Mouse (Mus musculus) midbrain, embryonic 13.5 days (tissue): ENCODE results near the gene Olfr523. TPM values are rescaled to one million over a fixed set of nuclear protein-coding genes. Genes with fewer than 3 reads are reported as not detected.

Experiments
- ATAC-seq: fragments of 200-750 bp; cut with Nextera tagmentation; 2 replicates; pipeline ENCODE4 v1.8.0; 2017; ENCODE audit warnings: mild to moderate bottlenecking, moderate TSS enrichment, moderate library complexity
- H3K27ac ChIP-seq: fragments of 300-500 bp; sonication (generic); 2 replicates; pipeline ENCODE4 v1.5.1; 2015; ENCODE audit warnings: inconsistent platforms, mild to moderate bottlenecking, moderate library complexity
- H3K27me3 ChIP-seq: fragments of 300-500 bp; sonication (generic); 2 replicates; pipeline ENCODE4 v1.6.1; 2015; ENCODE audit warnings: mild to moderate bottlenecking, inconsistent platforms
- H3K36me3 ChIP-seq: fragments of 300-500 bp; sonication (generic); 2 replicates; pipeline ENCODE4 v1.6.1; 2015; ENCODE audit warnings: mild to moderate bottlenecking, inconsistent platforms
- H3K4me1 ChIP-seq: fragments of 300-500 bp; sonication (generic); replicated peaks from 2 replicates; pipeline ENCODE4 v1.6.1; 2015; ENCODE audit warnings: inconsistent platforms
- H3K4me2 ChIP-seq: fragments of 300-500 bp; sonication (generic); replicated peaks from 2 replicates; pipeline ENCODE4 v1.6.1; 2015; ENCODE audit warnings: moderate library complexity, mild to moderate bottlenecking, inconsistent platforms
- H3K4me3 ChIP-seq: fragments of 300-500 bp; sonication (generic); replicated peaks from 2 replicates; pipeline ENCODE4 v1.5.1; 2015; ENCODE audit warnings: mild to moderate bottlenecking, inconsistent platforms
- H3K9ac ChIP-seq: fragments of 300-500 bp; sonication (generic); replicated peaks from 2 replicates; pipeline ENCODE4 v1.6.1; 2015; ENCODE audit warnings: mild to moderate bottlenecking, inconsistent platforms
- H3K9me3 ChIP-seq: fragments of 300-500 bp; sonication (generic); 2 replicates; pipeline ENCODE4 v1.6.1; 2016; ENCODE audit warnings: mild to moderate bottlenecking, inconsistent platforms
- WGBS: fragments of 180-500 bp; shearing (Covaris S2); methylation state at CpG from one replicate; pipeline ENCODE4 v1.1.7; 2015; 5-methylcytosine and 5-hydroxymethylcytosine counted together
- polyA plus RNA-seq: library from polyadenylated mRNA; unstranded; fragments of >200 nt; fragmentation: Nextera tagmentation; extraction: Ambion mirVana; gene quantifications from 2 replicates; pipeline ENCODE4 v1.2.1, GENCODE M21; 2015

Olfr523 gene
- polyA plus RNA-seq, 1 experiment from 2014 or later = not detected

GRCm38 (mm10) chr7:140141350-140141749, 31.7 kb upstream of the Olfr523 start:
- Histone ChIP-seq H3K4me3 (no peak overlapping the region), H3K36me3 (no peaks in the 10 kb centered on the region; the same call in 1 of the 2 replicates), H3K27me3 (no peaks in the 10 kb centered on the region), H3K4me1 (peaks cover 15% of the 10 kb centered on the region), H3K4me2 (no peak overlapping the region), H3K27ac (no peak overlapping the region), H3K9me3 (no peaks in the 10 kb centered on the region), H3K9ac (no peak overlapping the region)
- no peak for ATAC-seq
- WGBS = 5% methylated on average over 14 of the region's 14 CpGs

- peaks cover 9% of the 10 kb centered on the region for H3K36me3 ChIP-seq
- 82% methylated on average over 4 of the region's 4 CpGs for WGBS
- H3K9ac ChIP-seq = no peak overlapping the region
- 0 out of 2 replicates have a peak, but pooled peaks cover 5% of the 10 kb centered on the region for H3K4me1 ChIP-seq
- H3K27me3 ChIP-seq = no peaks in the 10 kb centered on the region
- no peak overlapping the region for H3K27ac ChIP-seq
- H3K9me3 ChIP-seq = no peaks in the 10 kb centered on the region
- no peak overlapping the region for H3K4me3 ChIP-seq
- no peak for ATAC-seq
- H3K4me2 ChIP-seq = no peak overlapping the region
These were observed 28.5 kb upstream of the Olfr523 start for GRCm38 (mm10) chr7:140144550-140144949.

GRCm38 (mm10) chr7:140153383-140153782, 19.6 kb upstream of the Olfr523 start:
- H3K9ac ChIP-seq = peak overlapping the region; percentile 61
- WGBS = 5% methylated on average over 28 of the region's 28 CpGs
- peaks cover 23% of the 10 kb centered on the region for H3K27me3 ChIP-seq
- H3K4me3 ChIP-seq = peak overlapping the region; percentile 46
- peak overlapping the region; percentile 54 for H3K4me2 ChIP-seq
- H3K4me1 ChIP-seq = peaks cover 22% of the 10 kb centered on the region
- H3K9me3 ChIP-seq = no peaks in the 10 kb centered on the region
- ATAC-seq = peak; percentile 63
- H3K27ac ChIP-seq = no peak overlapping the region
- peaks cover 7% of the 10 kb centered on the region; the same call in 1 of the 2 replicates for H3K36me3 ChIP-seq

GRCm38 (mm10) chr7:140153829-140154217, 19.2 kb upstream of the Olfr523 start:
- peak overlapping the region; percentile 76; the same call in 1 of the 2 replicates for H3K27ac ChIP-seq
- peaks cover 22% of the 10 kb centered on the region for H3K4me1 ChIP-seq
- H3K9me3 ChIP-seq = no peaks in the 10 kb centered on the region
- H3K9ac ChIP-seq = peak overlapping the region; percentile 61
- 17% methylated on average over 4 of the region's 4 CpGs for WGBS
- peak overlapping the region; percentile 54 for H3K4me2 ChIP-seq
- peaks cover 24% of the 10 kb centered on the region for H3K27me3 ChIP-seq
- peak overlapping the region; percentile 46 for H3K4me3 ChIP-seq
- peak; percentile 35 for ATAC-seq
- peaks cover 7% of the 10 kb centered on the region; the same call in 1 of the 2 replicates for H3K36me3 ChIP-seq

GRCm38 (mm10) chr7:140154218-140154927, 18.6 kb upstream of the Olfr523 start, which contains the start of gene Sprn:
Gene Sprn (minus strand): TSS chr7:140154877.
- H3K36me3 ChIP-seq = peaks cover 6% of the 10 kb centered on the region; the same call in 1 of the 2 replicates
- peak within 1 kb of the TSS; percentile 61 for H3K9ac ChIP-seq
- H3K27ac ChIP-seq = peak within 1 kb of the TSS; percentile 76
- H3K4me2 ChIP-seq = peak within 1 kb of the TSS; percentile 54
- peak; percentile 82 for ATAC-seq
- 2% methylated on average over 28 of the region's 28 CpGs for WGBS
- H3K4me1 ChIP-seq = peaks cover 22% of the 10 kb centered on the region
- peak within 1 kb of the TSS; percentile 46 for H3K4me3 ChIP-seq
- H3K27me3 ChIP-seq = peaks cover 28% of the 10 kb centered on the region
- no peaks in the 10 kb centered on the region for H3K9me3 ChIP-seq

- Histone ChIP-seq H3K4me2 (no peak overlapping the region), H3K9ac (no peak overlapping the region), H3K4me1 (no peaks in the 10 kb centered on the region), H3K36me3 (no peaks in the 10 kb centered on the region), H3K4me3 (no peak overlapping the region), H3K27me3 (0 out of 2 replicates have a peak, but pooled peaks cover 5% of the 10 kb centered on the region), H3K27ac (no peak overlapping the region), H3K9me3 (no peaks in the 10 kb centered on the region)
- WGBS = 86% methylated on average over 3 of the region's 3 CpGs
- no peak for ATAC-seq
These were observed 12.7 kb upstream of the Olfr523 start for GRCm38 (mm10) chr7:140160363-140160762.

- Histone ChIP-seq H3K27me3 (no peaks in the 10 kb centered on the region), H3K4me1 (no peaks in the 10 kb centered on the region), H3K9ac (no peak within 1 kb of the TSS), H3K36me3 (no peaks in the 10 kb centered on the region), H3K27ac (no peak within 1 kb of the TSS), H3K4me2 (no peak within 1 kb of the TSS), H3K4me3 (no peak within 1 kb of the TSS), H3K9me3 (no peaks in the 10 kb centered on the region)
- 78% methylated on average over 7 of the region's 7 CpGs for WGBS
- ATAC-seq = no peak
These were observed 8.4 kb upstream of the Olfr523 start, which contains the start of gene Olfr522 for GRCm38 (mm10) chr7:140164664-140165063. Gene Olfr522 (minus strand): TSS chr7:140164764.

- Histone ChIP-seq H3K27me3 (no peaks in the 10 kb centered on the region), H3K36me3 (no peaks in the 10 kb centered on the region), H3K9me3 (no peaks in the 10 kb centered on the region), H3K9ac (no peak overlapping the region), H3K27ac (no peak overlapping the region), H3K4me2 (no peak overlapping the region), H3K4me3 (no peak overlapping the region), H3K4me1 (no peaks in the 10 kb centered on the region)
- ATAC-seq = no peak
- 76% methylated on average over 1 of the region's 1 CpGs for WGBS
These were observed 5.1 kb upstream of the Olfr523 start for GRCm38 (mm10) chr7:140167950-140168349.

- Histone ChIP-seq H3K4me2 (no peak overlapping the region), H3K9ac (no peak overlapping the region), H3K36me3 (no peaks in the 10 kb centered on the region), H3K4me3 (no peak overlapping the region), H3K27me3 (no peaks in the 10 kb centered on the region), H3K4me1 (no peaks in the 10 kb centered on the region), H3K27ac (no peak overlapping the region), H3K9me3 (no peaks in the 10 kb centered on the region)
- 86% methylated on average over 4 of the region's 4 CpGs for whole genome bisulfite sequencing
- ATAC-seq = no peak
These were observed 3.6 kb upstream of the Olfr523 start for GRCm38 (mm10) chr7:140169386-140169785.

- Histone ChIP-seq H3K9ac (no peak overlapping the region), H3K9me3 (no peaks in the 10 kb centered on the region), H3K4me1 (no peaks in the 10 kb centered on the region), H3K36me3 (no peaks in the 10 kb centered on the region), H3K27ac (no peak overlapping the region), H3K27me3 (no peaks in the 10 kb centered on the region), H3K4me2 (no peak overlapping the region), H3K4me3 (no peak overlapping the region)
- no peak for ATAC-seq
- 92% methylated on average over 3 of the region's 3 CpGs for WGBS
These were observed 2.2 kb upstream of the Olfr523 start for GRCm38 (mm10) chr7:140170863-140171262.

- Histone ChIP-seq H3K9ac (no peak overlapping the region), H3K9me3 (no peaks in the 10 kb centered on the region), H3K4me3 (no peak overlapping the region), H3K36me3 (no peaks in the 10 kb centered on the region), H3K4me1 (no peaks in the 10 kb centered on the region), H3K4me2 (no peak overlapping the region), H3K27ac (no peak overlapping the region), H3K27me3 (0 out of 2 replicates have a peak, but pooled peaks cover 3% of the 10 kb centered on the region)
- no peak for ATAC-seq
- 91% methylated on average over 2 of the region's 2 CpGs for WGBS
These were observed 6.2 kb downstream of the Olfr523 start for GRCm38 (mm10) chr7:140179176-140179575.

- ATAC-seq = no peak
These were observed 7.7 kb downstream of the Olfr523 start for GRCm38 (mm10) chr7:140180692-140181091.

More at GRCm38 (mm10) chr7:140180692-140181091, 7.7 kb downstream of the Olfr523 start:
- WGBS = 77% methylated on average over 2 of the region's 2 CpGs
- Histone ChIP-seq H3K4me2 (no peak overlapping the region), H3K27me3 (0 out of 2 replicates have a peak, but pooled peaks cover 3% of the 10 kb centered on the region), H3K4me1 (no peaks in the 10 kb centered on the region), H3K9ac (no peak overlapping the region), H3K4me3 (no peak overlapping the region), H3K9me3 (no peaks in the 10 kb centered on the region), H3K27ac (no peak overlapping the region), H3K36me3 (no peaks in the 10 kb centered on the region)
